Mouse (Mus musculus): ENCODE measurements around the gene Ror1.

- no peak for TF ChIP-seq CTCF (IDR thresholded peaks at IDR 0.05; ENCODE audit: low read depth)
- TF ChIP-seq EP300 (optimal IDR thresholded peaks at IDR 0.05) = no peak
These were observed 157.1 kb downstream of the Ror1 start for GRCm38 (mm10) chr4:100252646-100253045.

Data from stomach, postnatal 0 days (tissue).